Mouse (Mus musculus) bone marrow macrophage, adult 2 months (primary cell): ENCODE measurements around the gene Cdh13.

ENCODE experiments used
- CTCF ChIP-seq: IDR thresholded peaks from 2 replicates; pipeline ENCODE4 v1.5.1; 2012; ENCODE audit warnings: low read depth, mild to moderate bottlenecking, low read length, moderate library complexity
- POLR2A ChIP-seq: IDR thresholded peaks from 2 replicates; pipeline ENCODE4 v1.6.1; 2012; ENCODE audit warnings: mild to moderate bottlenecking, low read depth, low read length, borderline replicate concordance

DNA sequence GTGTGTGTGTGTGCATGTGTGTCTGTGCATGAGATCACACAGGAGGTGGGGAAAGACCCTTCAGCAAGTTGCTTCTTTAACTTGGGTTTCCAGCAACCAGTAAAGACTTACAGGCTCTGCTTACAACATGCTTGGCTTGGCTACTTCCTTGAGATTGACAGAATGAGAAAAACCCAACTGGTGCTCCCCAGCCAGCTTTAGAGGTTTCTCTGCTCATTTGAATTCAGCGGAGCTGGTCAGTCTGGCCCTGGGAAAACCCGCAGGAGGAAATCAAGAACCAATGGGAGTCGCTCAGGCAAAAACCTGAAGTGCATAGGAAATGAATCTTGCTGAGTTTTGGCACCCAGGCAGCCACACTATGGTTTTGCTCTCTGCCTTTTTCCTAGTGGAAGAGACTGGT, 96.1 kb downstream of the Cdh13 start:
- no peak for TF ChIP-seq CTCF
- no peak for TF ChIP-seq POLR2A
